Mouse (Mus musculus) kidney, postnatal 0 days (tissue): Measurements from ENCODE around the gene Yju2. TPM values are rescaled to one million over a fixed set of nuclear protein-coding genes. Genes with fewer than 3 reads are reported as not detected.
A peak's percentile ranks its signal among the peaks of the same experiment; 100 is the strongest.
"Not testable (repeated sequence)": the region's sequence is repeated elsewhere in the genome, so short reads cannot be mapped to it uniquely, and the experiment has no call there.

Experiments
- ATAC-seq: fragments of 200-750 bp; cut with Nextera tagmentation; replicated peaks from 2 replicates; pipeline ENCODE4 v1.8.0; 2017; ENCODE audit warnings: low read depth, moderate number of reproducible peaks, moderate TSS enrichment, moderate library complexity; ENCODE audit not compliant: low FRiP score
- DNase-seq: peaks from one replicate; pipeline ENCODE4 v3.0.0-alpha.2; 2016; ENCODE audit warnings: low spot score
- H3K27ac ChIP-seq: fragments of 300-500 bp; sonication (generic); 2 replicates; pipeline ENCODE4 v1.5.1; 2014; ENCODE audit warnings: mild to moderate bottlenecking
- H3K27me3 ChIP-seq: fragments of 300-500 bp; sonication (generic); 2 replicates; pipeline ENCODE4 v1.6.1; 2014; ENCODE audit warnings: low read length, mixed read lengths; ENCODE audit not compliant: insufficient read depth
- H3K36me3 ChIP-seq: fragments of 300-500 bp; sonication (generic); 2 replicates; pipeline ENCODE4 v1.6.1; 2014; ENCODE audit warnings: low read length, mixed read lengths; ENCODE audit not compliant: insufficient read depth
- H3K4me1 ChIP-seq: fragments of 300-500 bp; sonication (generic); replicated peaks from 2 replicates; pipeline ENCODE4 v1.6.1; 2014; ENCODE audit warnings: antibody characterized with exemption, low read length, mixed read lengths; ENCODE audit not compliant: insufficient read depth
- H3K4me2 ChIP-seq: fragments of 300-500 bp; sonication (generic); 2 replicates; pipeline ENCODE4 v1.6.1; 2014; ENCODE audit warnings: mild to moderate bottlenecking, low read length, moderate library complexity, mixed read lengths
- H3K4me3 ChIP-seq: fragments of 300-500 bp; sonication (generic); replicated peaks from 2 replicates; pipeline ENCODE4 v1.5.1; 2014; ENCODE audit warnings: low read depth, low read length
- H3K9ac ChIP-seq: fragments of 300-500 bp; sonication (generic); 2 replicates; pipeline ENCODE4 v1.6.1; 2014; ENCODE audit warnings: low read depth, low read length
- H3K9me3 ChIP-seq: fragments of 300-500 bp; sonication (generic); replicated peaks from 2 replicates; pipeline ENCODE4 v1.6.1; 2016; ENCODE audit warnings: low read length, inconsistent platforms, mixed read lengths
- CTCF ChIP-seq: IDR thresholded peaks from 2 replicates; pipeline ENCODE4 v1.5.1; 2016; ENCODE audit warnings: antibody characterized with exemption, low read depth, mild to moderate bottlenecking, moderate library complexity
- WGBS: fragments of 180-500 bp; shearing (Covaris S2); extraction: QIAGEN DNeasy Blood & Tissue Kit; methylation state at CpG from one replicate; pipeline ENCODE4 v1.1.7; 2014; 5-methylcytosine and 5-hydroxymethylcytosine counted together
- polyA plus RNA-seq: library from polyadenylated mRNA; unstranded; fragments of >200 nt; fragmentation: Nextera tagmentation; extraction: Ambion mirVana; gene quantifications from 2 replicates; pipeline ENCODE4 v1.2.1, GENCODE M21; 2015

The Yju2 gene
- polyA plus RNA-seq = 21.1 and 22.4 TPM in 2 replicates

GRCm38 (mm10) chr17:55958918-55959728, at the start of gene Yju2:
TSS of gene Yju2 (plus strand) at chr17:55959099.
- Histone ChIP-seq H3K36me3 (0 out of 2 replicates have a peak, but pooled peaks cover 2% of the 10 kb centered on the region), H3K9me3 (no peaks in the 10 kb centered on the region), H3K4me1 (peaks cover 10% of the 10 kb centered on the region), H3K27ac (peak within 1 kb of the TSS; percentile 96), H3K9ac (peak within 1 kb of the TSS; percentile 54), H3K4me3 (peak within 1 kb of the TSS; percentile 47), H3K4me2 (peak within 1 kb of the TSS; percentile 58), H3K27me3 (no peaks in the 10 kb centered on the region)
- TF ChIP-seq CTCF = peak; percentile 13; the same call in 1 of the 2 replicates
- under 1% methylated on average over 45 of the region's 46 CpGs for WGBS
- DNase-seq = peak; percentile 98
- ATAC-seq = peak; percentile 94

DNA sequence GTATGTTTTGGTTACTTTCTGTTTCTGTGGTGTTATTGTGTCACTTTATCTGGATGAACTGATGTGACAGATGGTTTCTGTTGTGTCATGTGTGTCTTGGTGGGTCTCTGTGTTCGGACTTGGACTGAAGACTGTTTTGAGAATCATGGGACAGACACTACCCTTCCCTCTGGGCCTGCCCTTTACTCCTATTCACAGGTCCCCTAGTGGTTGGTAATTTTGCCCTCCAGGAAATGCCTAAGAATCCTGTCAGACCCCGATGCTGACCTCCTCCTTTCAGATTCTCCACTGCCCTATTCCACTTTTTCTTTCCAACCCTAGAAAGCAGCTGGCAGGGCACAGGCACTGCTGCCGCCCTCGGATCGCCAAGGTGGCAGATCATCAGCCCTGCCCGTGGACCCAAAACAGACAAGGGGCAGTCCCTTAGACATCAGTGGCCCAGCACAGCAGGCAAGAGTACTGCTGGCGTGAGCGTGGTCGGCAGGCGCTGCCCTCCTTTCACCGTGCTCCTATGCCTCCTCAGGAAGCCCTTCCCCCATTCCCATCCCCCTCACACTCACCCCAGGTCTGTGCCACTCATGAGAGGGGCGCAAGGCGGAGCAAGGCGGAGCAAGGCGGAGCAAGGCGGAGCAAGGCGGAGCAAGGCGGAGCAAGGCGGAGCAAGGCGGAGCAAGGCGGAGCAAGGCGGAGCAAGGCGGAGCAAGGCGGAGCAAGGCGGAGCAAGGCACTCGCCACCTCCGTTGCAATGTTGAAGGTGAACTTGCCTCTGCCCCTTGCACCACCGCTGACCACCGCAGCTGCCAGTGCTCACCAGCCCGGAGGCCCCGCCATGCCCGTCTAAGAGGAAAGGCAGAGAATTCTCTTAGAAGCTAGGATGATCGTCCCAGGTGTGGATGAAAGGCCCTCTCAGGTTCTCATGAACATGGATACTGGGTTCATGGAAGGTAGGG, 27.1 kb upstream of the Yju2 start:
- peak; percentile 70 for DNase-seq
- H3K27me3 ChIP-seq = no peaks in the 10 kb centered on the region
- H3K36me3 ChIP-seq = no peaks in the 10 kb centered on the region
- no peaks in the 10 kb centered on the region for H3K9me3 ChIP-seq
- H3K4me1 ChIP-seq = no peaks in the 10 kb centered on the region
- peak; percentile 46; the same call in 1 of the 2 replicates for TF ChIP-seq CTCF
- H3K4me2 ChIP-seq = peak overlapping the region; percentile 83
- peak; percentile 97 for ATAC-seq
- peak overlapping the region; percentile 65 for H3K9ac ChIP-seq
- H3K27ac ChIP-seq = peak overlapping the region; percentile 92
- WGBS = under 1% methylated on average over 33 of the region's 33 CpGs
- peak overlapping the region; percentile 61 for H3K4me3 ChIP-seq

- Histone ChIP-seq H3K36me3 (no peaks in the 10 kb centered on the region), H3K9me3 (no peaks in the 10 kb centered on the region), H3K27ac (peak overlapping the region; percentile 80), H3K9ac (peak overlapping the region; percentile 65), H3K4me1 (no peaks in the 10 kb centered on the region), H3K4me3 (peak overlapping the region; percentile 61), H3K27me3 (no peaks in the 10 kb centered on the region), H3K4me2 (peak overlapping the region; percentile 83)
- TF ChIP-seq CTCF = no peak
- no peak for ATAC-seq
- DNase-seq = no peak
- WGBS = 74% methylated on average over 2 of the region's 2 CpGs
Observed at GRCm38 (mm10) chr17:55932635-55933034, 26.3 kb upstream of the Yju2 start.

GRCm38 (mm10) chr17:55933191-55933590, 25.7 kb upstream of the Yju2 start:
- Histone ChIP-seq H3K9ac (no peak overlapping the region), H3K36me3 (no peaks in the 10 kb centered on the region), H3K27me3 (no peaks in the 10 kb centered on the region), H3K27ac (no peak overlapping the region), H3K4me1 (no peaks in the 10 kb centered on the region), H3K9me3 (no peaks in the 10 kb centered on the region), H3K4me3 (no peak overlapping the region), H3K4me2 (peak overlapping the region; percentile 83; the same call in 1 of the 2 replicates)
- WGBS = 95% methylated on average over 15 of the region's 15 CpGs
- no peak for DNase-seq
- TF ChIP-seq CTCF = no peak
- no peak for ATAC-seq

GRCm38 (mm10) chr17:55944387-55944865, 14.5 kb upstream of the Yju2 start:
- WGBS = 26% methylated on average over 10 of the region's 10 CpGs
- H3K9ac ChIP-seq, ATAC-seq, H3K36me3 ChIP-seq, H3K9me3 ChIP-seq, H3K4me1 ChIP-seq, H3K27me3 ChIP-seq: not testable (repeated sequence)
- DNase-seq = peak; percentile 29
- H3K27ac ChIP-seq = peak overlapping the region; percentile 95
- H3K4me2 ChIP-seq = peak overlapping the region; percentile 87
- H3K4me3 ChIP-seq = peak overlapping the region; percentile 47
